Mouse (Mus musculus) hindbrain, postnatal 0 days (tissue): ENCODE measurements around the gene 2300002M23Rik. TPM values are rescaled to one million over a fixed set of nuclear protein-coding genes. Genes with fewer than 3 reads are reported as not detected.

Experiments
- ATAC-seq: fragments of 200-750 bp; cut with Nextera tagmentation; 2 replicates; pipeline ENCODE4 v1.8.0; 2017; ENCODE audit warnings: mild to moderate bottlenecking, moderate TSS enrichment, moderate library complexity
- DNase-seq: peaks from one replicate; pipeline ENCODE4 v3.0.0-alpha.2; 2015; ENCODE audit warnings: low spot score
- H3K27ac ChIP-seq: fragments of 300-500 bp; sonication (generic); 2 replicates; pipeline ENCODE4 v1.5.1; 2014; ENCODE audit warnings: mild to moderate bottlenecking
- H3K27me3 ChIP-seq: fragments of 300-500 bp; sonication (generic); 2 replicates; pipeline ENCODE4 v1.6.1; 2014; ENCODE audit warnings: low read length, mixed read lengths; ENCODE audit not compliant: insufficient read depth
- H3K36me3 ChIP-seq: fragments of 300-500 bp; sonication (generic); 2 replicates; pipeline ENCODE4 v1.6.1; 2014; ENCODE audit warnings: low read length, mixed read lengths; ENCODE audit not compliant: insufficient read depth
- H3K4me1 ChIP-seq: fragments of 300-500 bp; sonication (generic); 2 replicates; pipeline ENCODE4 v1.6.1; 2014; ENCODE audit warnings: antibody characterized with exemption, low read length, mixed read lengths; ENCODE audit not compliant: insufficient read depth
- H3K4me2 ChIP-seq: fragments of 300-500 bp; sonication (generic); 2 replicates; pipeline ENCODE4 v1.6.1; 2014; ENCODE audit warnings: low read depth, mild to moderate bottlenecking, low read length, moderate library complexity, mixed read lengths
- H3K4me3 ChIP-seq: fragments of 300-500 bp; sonication (generic); 2 replicates; pipeline ENCODE4 v1.5.1; 2014; ENCODE audit warnings: low read length
- H3K9ac ChIP-seq: fragments of 300-500 bp; sonication (generic); replicated peaks from 2 replicates; pipeline ENCODE4 v1.6.1; 2014; ENCODE audit warnings: mild to moderate bottlenecking, low read length, moderate library complexity, mixed read lengths
- H3K9me3 ChIP-seq: fragments of 300-500 bp; sonication (generic); 2 replicates; pipeline ENCODE4 v1.6.1; 2016; ENCODE audit warnings: low read length, mixed read lengths
- CTCF ChIP-seq: IDR thresholded peaks from 2 replicates; pipeline ENCODE4 v1.5.1; 2016; ENCODE audit warnings: antibody characterized with exemption, control low read depth, low read depth
- WGBS: fragments of 180-500 bp; shearing (Covaris S2); extraction: QIAGEN DNeasy Blood & Tissue Kit; methylation state at CpG from one replicate; pipeline ENCODE4 v1.1.7; 2014; 5-methylcytosine and 5-hydroxymethylcytosine counted together
- polyA plus RNA-seq: library from polyadenylated mRNA; unstranded; fragments of >200 nt; fragmentation: Nextera tagmentation; extraction: Ambion mirVana; gene quantifications from 2 replicates; pipeline ENCODE4 v1.2.1, GENCODE M21; 2015
- total RNA-seq: library from RNA; depleted of rRNA; stranded (reverse); fragments of >200 nt; gene quantifications from 2 replicates; pipeline ENCODE4 v1.2.3, GENCODE M21; 2014

The 2300002M23Rik gene
- total and polyA plus RNA-seq, 2 experiments from 2014 or later, result 0.11 TPM; not detected in 1

GRCm38 (mm10) chr17:35547465-35547864 is 19.8 kb upstream of the 2300002M23Rik start:
- TF ChIP-seq CTCF, result no peak
- Histone ChIP-seq H3K27me3 (no peaks in the 10 kb centered on the region), H3K4me3 (no peak overlapping the region), H3K4me1 (peaks cover 13% of the 10 kb centered on the region; the same call in 1 of the 2 replicates), H3K9me3 (no peaks in the 10 kb centered on the region), H3K36me3 (no peaks in the 10 kb centered on the region), H3K9ac (no peak overlapping the region), H3K27ac (no peak overlapping the region), H3K4me2 (no peak overlapping the region)
- DNase-seq, result no peak
- WGBS, result 36% methylated on average over 2 of the region's 2 CpGs
- ATAC-seq, result no peak

DNA sequence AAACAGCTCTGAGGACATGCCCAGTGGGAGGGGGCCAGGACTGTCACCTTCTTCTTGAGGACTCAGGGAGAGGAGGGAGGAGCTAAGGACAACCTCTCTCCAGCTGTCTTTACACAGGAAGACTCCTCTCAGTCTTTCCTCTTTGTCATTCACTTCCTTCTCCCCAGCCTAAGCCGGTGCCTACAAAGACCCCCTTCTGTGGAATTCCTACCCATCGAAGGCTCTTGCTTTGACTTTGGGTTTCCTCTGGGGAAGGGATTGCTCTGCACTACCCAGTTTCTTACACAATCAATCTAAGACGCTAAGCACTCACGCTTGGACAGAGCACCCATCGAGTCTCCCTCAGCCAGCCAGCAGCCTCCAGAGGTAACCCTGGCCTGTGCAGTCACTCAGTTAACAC is 18.6 kb upstream of the 2300002M23Rik start:
- no peak for ATAC-seq
- H3K36me3 ChIP-seq, result no peaks in the 10 kb centered on the region
- no peak overlapping the region for H3K27ac ChIP-seq
- H3K4me2 ChIP-seq, result no peak overlapping the region
- 26% methylated on average over 5 of the region's 5 CpGs for WGBS
- 0 out of 2 replicates have a peak, but pooled peaks cover 7% of the 10 kb centered on the region for H3K4me1 ChIP-seq
- H3K9ac ChIP-seq, result no peak overlapping the region
- no peaks in the 10 kb centered on the region for H3K9me3 ChIP-seq
- DNase-seq, result no peak
- no peaks in the 10 kb centered on the region for H3K27me3 ChIP-seq
- no peak overlapping the region for H3K4me3 ChIP-seq
- no peak for TF ChIP-seq CTCF

DNA sequence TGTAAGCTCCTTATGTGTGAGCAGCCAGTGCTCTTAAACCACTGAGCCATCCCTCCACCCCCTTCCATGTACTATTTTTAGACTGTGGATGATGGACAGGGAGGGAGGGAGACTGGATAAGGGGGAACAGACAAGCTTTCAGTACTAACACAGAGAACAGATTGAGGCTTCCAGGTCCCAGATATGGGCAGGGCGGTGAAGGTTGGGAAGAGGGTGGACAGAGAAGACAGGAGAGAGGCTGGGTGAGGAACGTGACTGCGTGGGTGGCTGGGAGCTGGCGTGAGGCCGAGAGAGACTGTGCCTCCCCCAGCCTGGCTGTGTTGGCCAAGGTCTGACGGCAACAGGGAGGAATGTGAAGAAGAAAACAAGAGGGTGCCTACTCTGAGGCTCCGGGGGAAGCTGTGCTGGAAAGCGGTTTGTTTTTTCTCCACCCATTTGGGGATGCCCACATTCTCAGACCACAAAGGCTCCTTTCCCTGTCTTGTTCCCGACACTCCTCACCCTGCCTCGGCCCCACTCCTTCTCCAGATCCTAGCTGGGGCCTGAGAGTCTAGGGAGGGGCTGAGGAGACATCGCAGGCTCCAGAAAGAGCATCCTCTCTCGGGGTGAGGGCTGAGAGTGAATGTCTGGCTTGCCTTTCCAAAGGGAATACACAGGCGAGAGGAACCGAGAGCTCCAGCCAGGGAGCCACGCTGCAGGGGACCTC is 17.7 kb upstream of the 2300002M23Rik start:
- H3K4me1 ChIP-seq, result 0 out of 2 replicates have a peak, but pooled peaks cover 7% of the 10 kb centered on the region
- H3K4me2 ChIP-seq, result no peak overlapping the region
- H3K36me3 ChIP-seq, result no peaks in the 10 kb centered on the region
- no peak for TF ChIP-seq CTCF
- H3K9me3 ChIP-seq, result no peaks in the 10 kb centered on the region
- 28% methylated on average over 15 of the region's 15 CpGs for WGBS
- DNase-seq (peak; percentile 40), ATAC-seq (peak; percentile 60)
- H3K27ac ChIP-seq, result peak overlapping the region; percentile 17; the same call in 1 of the 2 replicates
- no peaks in the 10 kb centered on the region for H3K27me3 ChIP-seq
- H3K9ac ChIP-seq, result no peak overlapping the region
- no peak overlapping the region for H3K4me3 ChIP-seq

DNA sequence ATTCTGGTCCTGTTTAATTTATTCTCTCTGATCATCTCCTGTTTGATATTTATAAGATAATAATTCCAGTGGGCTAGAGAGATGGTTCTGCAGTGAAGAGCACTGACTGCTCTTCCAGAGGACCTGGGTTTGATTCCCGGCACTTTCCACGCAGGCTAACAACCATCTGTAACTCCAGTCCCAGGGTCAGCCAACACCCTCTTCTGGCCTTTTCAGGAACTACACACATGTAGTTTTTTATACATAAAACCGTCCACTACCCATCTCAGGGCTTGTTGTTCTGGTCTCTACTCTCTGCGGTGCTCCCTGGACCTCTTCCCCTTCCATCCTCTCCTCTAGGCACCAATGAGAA is 17.1 kb upstream of the 2300002M23Rik start:
- ATAC-seq, result no peak
- Histone ChIP-seq H3K4me3 (no peak overlapping the region), H3K4me2 (no peak overlapping the region), H3K4me1 (0 out of 2 replicates have a peak, but pooled peaks cover 7% of the 10 kb centered on the region), H3K27ac (peak overlapping the region; percentile 17; the same call in 1 of the 2 replicates), H3K27me3 (no peaks in the 10 kb centered on the region), H3K36me3 (no peaks in the 10 kb centered on the region), H3K9me3 (no peaks in the 10 kb centered on the region), H3K9ac (no peak overlapping the region)
- no peak for TF ChIP-seq CTCF
- DNase-seq, result no peak
- WGBS, result 96% methylated on average over 4 of the region's 4 CpGs

GRCm38 (mm10) chr17:35550871-35551270 is 16.4 kb upstream of the 2300002M23Rik start:
- no peak for ATAC-seq
- Histone ChIP-seq H3K9me3 (no peaks in the 10 kb centered on the region), H3K27me3 (no peaks in the 10 kb centered on the region), H3K9ac (no peak overlapping the region), H3K36me3 (no peaks in the 10 kb centered on the region), H3K4me2 (no peak overlapping the region), H3K4me3 (no peak overlapping the region), H3K27ac (no peak overlapping the region), H3K4me1 (0 out of 2 replicates have a peak, but pooled peaks cover 7% of the 10 kb centered on the region)
- WGBS, result 68% methylated on average over 8 of the region's 8 CpGs
- no peak for DNase-seq
- TF ChIP-seq CTCF, result no peak

DNA sequence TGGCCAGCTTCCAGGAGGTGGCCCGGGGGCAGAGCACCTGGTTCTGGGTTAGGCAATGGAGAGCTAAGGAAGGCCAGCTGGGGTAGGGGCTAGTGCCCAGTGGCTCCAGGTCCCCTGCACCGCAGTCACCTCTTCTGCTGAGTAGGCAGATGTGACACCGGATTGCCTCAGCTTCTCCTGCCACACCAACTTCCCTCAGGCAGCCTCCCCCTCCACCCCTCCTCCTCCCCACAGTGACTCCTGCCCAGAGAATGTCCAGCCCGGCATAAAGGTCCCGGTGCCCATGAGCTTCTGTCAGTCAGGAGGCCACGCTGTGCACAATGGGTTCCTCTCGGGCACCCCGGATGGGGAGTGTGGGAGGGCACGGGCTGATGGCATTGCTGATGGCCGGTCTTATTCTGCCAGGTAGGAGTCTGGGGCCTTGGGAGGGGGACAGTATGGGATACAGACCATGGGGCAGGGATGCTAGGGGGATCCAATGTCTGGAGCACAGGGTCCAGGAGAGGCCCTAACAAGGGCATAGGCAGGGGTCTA is 15.3 kb upstream of the 2300002M23Rik start, which contains the start of gene Cdsn:
Gene Cdsn (plus strand): TSS at position 248 of the 534 bp plus-strand sequence.
- no peaks in the 10 kb centered on the region for H3K36me3 ChIP-seq
- H3K4me2 ChIP-seq, result no peak within 1 kb of the TSS
- H3K9ac ChIP-seq, result no peak within 1 kb of the TSS
- no peaks in the 10 kb centered on the region for H3K27me3 ChIP-seq
- H3K4me1 ChIP-seq, result 0 out of 2 replicates have a peak, but pooled peaks cover 5% of the 10 kb centered on the region
- TF ChIP-seq CTCF, result no peak
- 64% methylated on average over 10 of the region's 10 CpGs for WGBS
- DNase-seq (no peak), ATAC-seq (no peak)
- no peak within 1 kb of the TSS for H3K27ac ChIP-seq
- no peak within 1 kb of the TSS for H3K4me3 ChIP-seq
- no peaks in the 10 kb centered on the region for H3K9me3 ChIP-seq

GRCm38 (mm10) chr17:35554321-35554720 is 12.9 kb upstream of the 2300002M23Rik start:
- TF ChIP-seq CTCF, result no peak
- Histone ChIP-seq H3K27me3 (no peaks in the 10 kb centered on the region), H3K36me3 (no peaks in the 10 kb centered on the region), H3K4me1 (no peaks in the 10 kb centered on the region), H3K4me2 (no peak overlapping the region), H3K9ac (no peak overlapping the region), H3K9me3 (no peaks in the 10 kb centered on the region), H3K4me3 (no peak overlapping the region), H3K27ac (no peak overlapping the region)
- WGBS, result 76% methylated on average over 5 of the region's 5 CpGs
- DNase-seq (no peak), ATAC-seq (no peak)
